Mouse (Mus musculus) layer of hippocampus, postnatal 14 days (tissue): ENCODE data around the gene Upb1. TPM values are rescaled to one million over a fixed set of nuclear protein-coding genes. Genes with fewer than 3 reads are reported as not detected.
"Not testable (repeated sequence)": the region's sequence is repeated elsewhere in the genome, so short reads cannot be mapped to it uniquely, and the experiment has no call there.

Experiments used
- DNase-seq, 2 experiments: peaks; one replicate each; pipeline ENCODE4 v3.0.0; 2021 to 2022; ENCODE audit warnings: low spot score in 2 of 2, mixed read lengths in 1 of 2
- long read RNA-seq, 2 experiments: library from polyadenylated mRNA; stranded (forward); transcript quantifications; one replicate each; pipeline ENCODE4 v2.0.0; 2021
- total RNA-seq, 2 experiments: library from RNA; stranded (reverse); gene quantifications; 2 replicates each; pipeline ENCODE4 v1.2.3; 2021

Gene Upb1
- total RNA-seq: under 1 TPM; 0.23 to 0.62 TPM
- long read RNA-seq, experiment 1: 0 reads
- long read RNA-seq, experiment 2: 0 reads

GRCm38 (mm10) chr10:75400958-75401357, at the start of gene Upb1:
Gene Upb1, plus strand, starts transcription at chr10:75401115.
- DNase-seq: no peak

GRCm38 (mm10) chr10:75352541-75352940, 48.4 kb upstream of the Upb1 start:
- no peak for DNase-seq

- not testable (repeated sequence) for DNase-seq
These were observed 47.1 kb upstream of the Upb1 start for GRCm38 (mm10) chr10:75353838-75354241.

- no peak for DNase-seq
These were observed 45.6 kb upstream of the Upb1 start for GRCm38 (mm10) chr10:75355341-75355740.

GRCm38 (mm10) chr10:75364214-75364690, 36.7 kb upstream of the Upb1 start:
- peak; percentile 6 to 29 for DNase-seq

DNA sequence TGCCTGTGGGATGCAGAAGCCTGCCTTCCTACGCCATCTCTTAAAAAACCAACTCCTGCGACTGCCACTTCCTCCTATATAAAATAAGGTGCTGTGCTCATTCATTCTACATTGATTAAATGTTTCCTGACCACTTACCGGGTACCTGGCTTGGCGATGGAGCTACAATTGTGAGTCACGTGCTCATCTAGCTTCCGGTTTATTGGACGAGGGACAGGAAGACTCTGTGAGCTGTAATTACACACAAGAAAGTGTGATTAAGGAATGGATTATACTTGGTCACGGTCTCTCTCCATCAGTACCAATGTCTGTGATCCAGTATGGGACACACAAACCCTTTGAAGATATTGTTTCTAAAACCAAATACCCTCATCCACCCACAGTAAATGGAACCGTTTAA, 36.1 kb upstream of the Upb1 start:
- no peak for DNase-seq

GRCm38 (mm10) chr10:75365231-75365633, 35.7 kb upstream of the Upb1 start:
- no peak for DNase-seq

GRCm38 (mm10) chr10:75373655-75374351, 27.1 kb upstream of the Upb1 start:
- DNase-seq: peak; percentile 10 to 17

GRCm38 (mm10) chr10:75378688-75379087, 22.2 kb upstream of the Upb1 start:
- DNase-seq: no peak

GRCm38 (mm10) chr10:75390156-75390555, 10.8 kb upstream of the Upb1 start:
- DNase-seq: no peak

- DNase-seq: no peak
These were observed 10.1 kb upstream of the Upb1 start for GRCm38 (mm10) chr10:75390832-75391231.

GRCm38 (mm10) chr10:75394796-75395195, 6.1 kb upstream of the Upb1 start:
- DNase-seq: no peak

- DNase-seq: peak in 1 of 2 experiments; percentile 8
These were observed 3.9 kb upstream of the Upb1 start for GRCm38 (mm10) chr10:75396966-75397365.

DNA sequence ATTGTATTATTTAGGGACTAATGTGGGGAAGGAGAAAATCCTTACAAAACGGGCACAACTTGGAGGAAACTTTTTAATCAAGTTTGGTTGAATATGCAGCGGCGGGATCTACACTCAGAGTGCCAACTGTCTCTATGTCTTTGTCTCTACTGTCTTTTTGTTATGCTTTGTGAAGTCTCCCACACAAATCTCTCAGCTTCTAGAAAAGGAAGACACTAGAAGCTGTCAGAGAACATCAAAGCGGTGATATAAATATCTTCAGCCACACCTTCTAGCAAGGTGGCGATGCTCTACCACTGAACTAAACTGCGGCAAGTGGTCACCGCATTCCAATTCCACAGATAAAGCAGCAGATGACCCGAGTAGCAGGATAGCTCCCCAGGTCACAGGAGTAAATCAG, 5.0 kb downstream of the Upb1 start:
- DNase-seq: no peak

- DNase-seq: no peak
These were observed 5.8 kb downstream of the Upb1 start for GRCm38 (mm10) chr10:75406755-75407154.

DNA sequence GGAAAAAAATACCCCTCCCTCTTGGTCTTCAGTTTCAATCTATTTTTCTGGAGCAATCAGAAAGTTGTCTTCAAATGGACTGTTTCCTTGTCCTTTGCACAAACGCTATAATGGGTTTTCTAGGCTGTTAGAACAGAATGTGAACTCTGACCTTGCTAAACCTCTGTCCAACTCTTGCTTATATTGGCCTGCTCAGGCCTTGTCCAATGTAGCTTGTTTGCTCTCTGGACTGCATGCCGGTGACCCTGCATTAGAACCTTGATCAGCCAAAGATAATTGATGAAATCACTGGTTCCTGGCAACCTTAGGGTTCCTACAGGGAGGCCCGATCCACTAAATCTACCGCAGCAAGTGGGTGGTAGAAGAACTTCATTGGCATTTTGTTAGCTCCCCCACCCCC, 6.8 kb downstream of the Upb1 start:
- DNase-seq: no peak

DNA sequence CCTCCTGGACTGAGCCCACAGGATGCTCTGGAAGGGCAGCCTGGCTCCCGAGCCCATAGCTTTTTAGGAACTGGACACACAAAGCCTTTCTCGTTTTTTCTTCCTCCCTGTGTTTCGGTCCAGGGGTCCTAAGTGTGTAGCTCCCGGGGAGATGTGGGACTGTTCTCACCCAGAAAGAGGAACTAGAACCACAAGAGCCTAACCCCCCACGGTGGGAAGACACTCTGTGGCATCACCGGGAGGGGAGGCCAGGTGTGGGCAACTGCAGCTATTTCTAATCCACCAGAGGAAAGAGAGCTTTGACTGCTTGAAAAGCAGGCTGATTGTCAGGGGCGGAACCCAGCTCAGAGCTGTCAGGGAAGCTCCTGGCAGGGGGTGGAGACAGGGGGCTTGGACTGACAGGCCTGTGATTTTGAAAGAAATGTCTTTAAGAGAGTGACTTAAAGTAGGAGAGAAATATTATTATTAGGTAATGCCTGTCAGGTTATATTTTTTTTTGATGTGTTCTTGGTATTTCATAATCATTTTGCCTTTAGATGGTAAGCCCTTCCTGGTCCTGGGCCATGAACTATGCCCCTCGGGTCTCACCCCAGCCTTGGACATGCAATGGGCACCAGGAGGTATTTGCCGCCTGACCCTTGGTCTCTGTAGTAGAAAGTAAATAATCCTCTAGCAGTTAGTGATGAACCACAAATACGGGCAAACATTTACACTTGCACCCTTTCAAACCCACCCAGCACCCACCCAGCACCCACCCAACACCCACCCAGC, 10.6 kb downstream of the Upb1 start:
- not testable (repeated sequence) for DNase-seq

DNA sequence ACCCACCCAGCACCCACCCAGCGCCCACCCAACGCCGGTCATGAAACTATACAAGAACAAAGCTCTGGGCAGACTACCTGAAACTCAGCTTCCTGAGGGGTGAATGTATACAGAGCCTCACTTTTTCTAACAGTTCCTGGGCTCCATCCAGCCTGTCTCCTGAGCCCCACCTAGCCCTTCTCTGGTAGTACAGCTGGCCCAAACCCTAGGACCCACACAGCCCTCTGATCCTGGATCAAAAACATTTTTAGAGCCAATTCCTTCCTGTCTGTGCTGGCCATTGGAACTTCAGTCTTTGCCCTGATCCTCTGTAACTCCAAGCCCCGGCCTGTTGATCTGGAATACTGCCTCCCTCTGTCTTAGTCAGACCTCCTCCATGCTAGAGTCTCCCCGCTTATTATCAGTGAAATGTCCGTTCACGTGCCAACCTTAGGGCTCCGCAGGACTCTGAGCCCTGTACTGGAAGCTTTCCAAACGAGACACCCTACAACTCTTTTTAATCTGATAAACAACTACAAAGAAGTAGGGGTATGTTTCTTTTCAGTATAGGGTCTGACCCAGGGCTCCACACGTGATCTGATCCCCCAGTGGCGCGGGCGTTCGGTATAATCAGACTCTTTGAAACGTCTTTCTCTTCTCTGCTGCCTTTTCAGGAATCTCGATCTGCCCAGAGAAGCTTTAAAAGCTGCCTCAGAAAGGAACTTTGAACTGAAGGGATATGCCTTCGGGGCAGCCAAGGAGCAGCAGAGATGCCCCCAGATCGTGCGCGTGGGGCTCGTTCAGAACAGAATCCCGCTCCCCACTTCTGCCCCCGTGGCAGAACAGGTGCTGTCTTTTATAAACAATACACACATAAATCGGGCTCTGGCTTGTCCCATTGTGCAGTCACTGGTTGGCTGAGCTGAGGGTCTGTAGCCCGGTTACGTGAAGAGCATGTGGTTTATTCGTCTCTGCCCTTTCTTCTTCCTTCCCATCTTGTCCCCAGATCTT, 11.5 kb downstream of the Upb1 start:
- DNase-seq: no peak

DNA sequence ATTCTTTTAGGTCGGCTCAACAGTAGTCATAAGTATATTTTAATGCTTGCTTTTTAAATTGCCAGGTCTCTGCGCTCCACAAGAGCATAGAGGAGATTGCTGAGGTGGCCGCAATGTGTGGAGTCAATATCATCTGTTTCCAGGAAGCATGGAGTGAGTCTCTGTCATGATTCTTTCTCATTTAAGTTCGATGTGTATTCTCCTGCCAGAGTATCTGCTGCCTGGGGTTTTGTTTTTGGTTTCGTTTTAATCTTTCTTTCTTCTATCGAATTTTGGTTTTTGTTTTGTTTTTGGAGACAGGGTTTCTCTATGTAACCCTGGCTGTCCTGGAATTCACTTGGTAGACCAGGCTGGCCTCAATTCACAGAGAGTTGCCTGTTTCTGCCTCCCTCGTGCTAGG, 14.0 kb downstream of the Upb1 start:
- no peak for DNase-seq

DNA sequence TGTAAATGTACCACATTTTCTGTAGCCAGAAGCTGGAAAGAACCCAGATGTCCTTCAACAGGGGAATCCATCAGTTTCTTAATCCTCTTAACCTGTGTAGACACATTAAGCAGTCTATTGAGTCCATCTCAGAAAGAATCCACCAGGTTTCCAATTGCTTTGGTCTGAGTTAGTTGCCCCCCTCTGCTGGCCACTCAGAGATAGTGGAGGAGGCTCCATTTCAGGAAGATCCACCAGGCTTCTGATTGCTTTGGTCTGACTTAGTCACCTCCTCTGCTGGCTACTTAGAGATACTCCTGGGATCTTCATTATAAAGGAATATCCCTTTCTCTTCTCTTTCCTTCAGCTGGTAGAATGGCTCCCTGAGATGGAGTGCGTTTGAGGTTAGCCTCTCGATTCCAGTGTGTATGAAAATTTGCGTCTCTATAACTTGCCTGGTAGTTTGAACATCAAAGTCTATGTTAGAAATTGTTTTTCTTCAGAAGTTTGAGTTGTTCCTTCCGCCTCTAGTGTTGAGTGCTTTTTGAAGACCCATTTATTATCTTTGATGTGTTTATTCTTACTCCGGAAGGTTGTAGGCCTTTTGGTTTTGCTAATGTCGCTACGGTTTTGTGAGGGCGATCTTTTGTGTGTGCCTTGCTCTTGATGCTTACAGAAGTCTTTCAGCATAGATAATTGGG, 16.6 kb downstream of the Upb1 start:
- DNase-seq: no peak

GRCm38 (mm10) chr10:75418747-75419146, 17.8 kb downstream of the Upb1 start:
- DNase-seq: no peak
